Mouse (Mus musculus): Measurements from ENCODE around the gene Ndufs7. TPM values are rescaled to one million over a fixed set of nuclear protein-coding genes. Genes with fewer than 3 reads are reported as not detected.
A peak's percentile ranks its signal among the peaks of the same experiment; 100 is the strongest.

Gene Ndufs7
- total and polyA plus RNA-seq, 2 experiments from 2014 or later: 162 to 343 TPM

DNA sequence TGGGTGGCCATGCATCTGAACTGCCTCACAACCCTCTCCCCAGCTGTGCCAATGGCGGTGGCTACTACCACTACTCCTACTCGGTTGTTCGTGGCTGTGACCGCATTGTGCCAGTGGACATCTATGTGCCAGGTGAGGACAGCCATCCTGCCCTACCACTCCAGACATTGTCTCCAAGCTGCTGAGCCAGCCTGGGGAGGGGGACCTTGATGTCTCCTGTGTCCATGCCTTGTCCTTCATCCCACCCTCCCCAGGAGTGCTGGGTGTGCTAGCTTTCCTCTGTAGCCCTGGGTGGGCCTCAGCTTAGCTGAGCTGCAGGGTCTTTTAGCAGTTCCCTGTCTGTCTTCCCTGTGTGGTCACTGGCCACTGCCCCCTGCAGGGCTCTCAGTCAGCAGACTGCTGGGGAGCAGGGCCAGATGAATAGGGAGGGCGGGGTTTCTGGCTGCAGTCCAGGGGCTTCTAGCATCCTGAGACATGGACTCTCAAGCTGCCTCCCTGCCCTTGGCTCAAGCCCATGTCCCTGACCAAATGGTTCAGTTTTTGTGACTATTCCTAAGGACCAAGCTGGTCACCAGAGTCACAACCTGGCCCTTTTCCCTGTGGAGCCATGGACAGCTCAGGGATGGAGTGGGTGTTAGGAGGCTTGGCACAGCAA lies 7.1 kb downstream of the Ndufs7 start:
- TF ChIP-seq CTCF (IDR thresholded peaks at IDR 0.05; ENCODE audit: low read depth): no peak; the same call in 1 of the 2 replicates
- Histone ChIP-seq H3K4me1 (ENCODE audit: insufficient read depth) (0 out of 2 replicates have a peak, but pooled peaks cover 8% of the 10 kb centered on the region), H3K4me3 (ENCODE audit: low read depth, low read length) (no peak overlapping the region), H3K9ac (no peak overlapping the region), H3K27me3 (ENCODE audit: insufficient read depth, low read length) (no peaks in the 10 kb centered on the region), H3K4me2 (ENCODE audit: low read depth) (no peak overlapping the region), H3K36me3 (ENCODE audit: insufficient read depth) (peaks cover 51% of the 10 kb centered on the region), H3K9me3 (ENCODE audit: low read length) (no peaks in the 10 kb centered on the region), H3K27ac (ENCODE audit: low read depth, low read length) (no peak overlapping the region)
- ATAC-seq (no peak), DNase-seq (no peak)
- WGBS: 81% methylated on average over 5 of the region's 5 CpGs

DNA sequence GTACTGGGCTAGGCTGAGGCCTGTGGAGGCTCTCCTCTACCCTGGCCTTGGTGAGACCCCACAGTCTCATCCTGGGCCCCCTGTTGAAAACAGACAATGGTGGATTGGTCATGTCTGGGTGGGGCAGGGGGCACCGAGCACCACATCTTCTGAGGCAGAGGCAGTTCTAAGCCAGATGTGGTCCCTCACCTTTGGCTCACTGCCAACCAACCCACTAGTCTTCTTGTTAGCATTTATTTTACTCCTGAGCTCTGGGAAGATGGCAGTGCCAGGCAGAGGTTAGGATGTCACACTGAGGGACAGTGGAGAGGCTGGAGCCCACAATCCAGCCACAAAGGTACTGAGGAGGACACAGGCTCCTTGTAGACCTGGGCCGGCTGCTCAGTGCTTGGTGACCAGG lies 9.0 kb downstream of the Ndufs7 start:
- Histone ChIP-seq H3K4me2 (ENCODE audit: low read depth) (no peak overlapping the region), H3K4me1 (ENCODE audit: insufficient read depth) (0 out of 2 replicates have a peak, but pooled peaks cover 8% of the 10 kb centered on the region), H3K27ac (ENCODE audit: low read depth, low read length) (no peak overlapping the region), H3K9ac (no peak overlapping the region), H3K27me3 (ENCODE audit: insufficient read depth, low read length) (no peaks in the 10 kb centered on the region), H3K36me3 (ENCODE audit: insufficient read depth) (peaks cover 47% of the 10 kb centered on the region), H3K4me3 (ENCODE audit: low read depth, low read length) (no peak overlapping the region), H3K9me3 (ENCODE audit: low read length) (no peaks in the 10 kb centered on the region)
- WGBS: 83% methylated on average over 2 of the region's 2 CpGs
- TF ChIP-seq CTCF (IDR thresholded peaks at IDR 0.05; ENCODE audit: low read depth): no peak
- ATAC-seq: no peak
- DNase-seq: no peak

DNA sequence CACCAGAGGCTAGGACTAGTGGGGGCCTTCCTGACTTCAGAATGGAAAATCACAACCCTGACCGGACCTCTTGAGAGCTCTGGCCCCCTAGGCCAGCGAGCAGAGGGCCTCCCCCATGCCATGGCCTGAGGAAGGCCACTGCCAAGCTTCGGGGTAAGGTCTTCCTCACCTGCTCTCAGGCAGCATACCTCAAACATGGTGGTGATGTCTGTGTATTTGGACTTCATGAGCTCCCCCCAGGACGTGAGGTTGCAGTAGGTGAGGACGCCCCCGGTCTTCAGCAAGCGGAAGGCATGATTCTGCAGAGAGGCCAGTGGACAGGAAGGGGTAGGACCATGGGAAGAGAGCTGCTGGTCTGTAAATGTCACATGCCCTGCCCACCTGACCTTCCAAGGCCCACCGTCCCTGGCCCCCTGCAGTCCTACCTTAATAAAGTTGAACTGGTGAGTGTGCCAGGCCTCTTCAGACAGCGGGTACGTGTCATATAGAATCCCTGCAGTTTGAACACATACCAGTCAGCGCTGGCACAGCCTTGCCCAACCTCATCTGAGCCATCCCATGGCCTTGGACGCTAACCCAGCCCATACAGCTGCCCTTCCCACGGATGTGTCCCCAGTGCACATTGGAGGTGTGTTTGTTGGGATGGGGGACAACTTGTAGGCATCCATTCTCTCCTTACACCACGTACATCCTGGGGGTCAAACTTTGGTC lies 10.0 kb downstream of the Ndufs7 start:
- H3K27me3 ChIP-seq (ENCODE audit: insufficient read depth, low read length): no peaks in the 10 kb centered on the region
- no peak overlapping the region for H3K9ac ChIP-seq
- DNase-seq (no peak), ATAC-seq (no peak)
- no peaks in the 10 kb centered on the region for H3K9me3 ChIP-seq (ENCODE audit: low read length)
- TF ChIP-seq CTCF (IDR thresholded peaks at IDR 0.05; ENCODE audit: low read depth): no peak
- no peak overlapping the region for H3K4me3 ChIP-seq (ENCODE audit: low read depth, low read length)
- no peak overlapping the region for H3K4me2 ChIP-seq (ENCODE audit: low read depth)
- H3K36me3 ChIP-seq (ENCODE audit: insufficient read depth): peaks cover 38% of the 10 kb centered on the region
- H3K4me1 ChIP-seq (ENCODE audit: insufficient read depth): 0 out of 2 replicates have a peak, but pooled peaks cover 8% of the 10 kb centered on the region
- H3K27ac ChIP-seq (ENCODE audit: low read depth, low read length): no peak overlapping the region
- WGBS: 94% methylated on average over 14 of the region's 14 CpGs

DNA sequence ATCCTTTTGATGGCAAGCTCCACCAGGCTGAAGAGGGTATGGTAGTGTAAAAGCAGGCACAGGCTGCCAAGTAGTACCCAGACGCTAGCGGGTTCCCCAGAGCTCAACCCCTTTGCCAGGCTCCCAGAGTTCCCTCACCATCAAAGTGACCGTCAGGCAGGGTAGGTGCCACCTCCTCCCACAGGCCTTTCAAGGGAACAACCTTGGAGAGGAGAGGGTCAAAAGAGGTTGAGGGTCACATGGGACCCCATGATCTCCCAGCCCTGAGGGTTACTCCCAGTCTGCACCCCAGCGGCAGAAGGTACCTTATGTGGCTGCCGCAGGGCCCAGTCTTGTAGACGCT lies 10.5 kb downstream of the Ndufs7 start:
- Histone ChIP-seq H3K4me2 (ENCODE audit: low read depth) (peak overlapping the region; percentile 79; the same call in 1 of the 2 replicates), H3K36me3 (ENCODE audit: insufficient read depth) (peaks cover 33% of the 10 kb centered on the region), H3K4me3 (ENCODE audit: low read depth, low read length) (no peak overlapping the region), H3K27ac (ENCODE audit: low read depth, low read length) (no peak overlapping the region), H3K9me3 (ENCODE audit: low read length) (no peaks in the 10 kb centered on the region), H3K4me1 (ENCODE audit: insufficient read depth) (0 out of 2 replicates have a peak, but pooled peaks cover 8% of the 10 kb centered on the region), H3K9ac (no peak overlapping the region), H3K27me3 (ENCODE audit: insufficient read depth, low read length) (no peaks in the 10 kb centered on the region)
- ATAC-seq (no peak), DNase-seq (no peak)
- no peak for TF ChIP-seq CTCF (IDR thresholded peaks at IDR 0.05; ENCODE audit: low read depth)
- WGBS: 65% methylated on average over 6 of the region's 6 CpGs

DNA sequence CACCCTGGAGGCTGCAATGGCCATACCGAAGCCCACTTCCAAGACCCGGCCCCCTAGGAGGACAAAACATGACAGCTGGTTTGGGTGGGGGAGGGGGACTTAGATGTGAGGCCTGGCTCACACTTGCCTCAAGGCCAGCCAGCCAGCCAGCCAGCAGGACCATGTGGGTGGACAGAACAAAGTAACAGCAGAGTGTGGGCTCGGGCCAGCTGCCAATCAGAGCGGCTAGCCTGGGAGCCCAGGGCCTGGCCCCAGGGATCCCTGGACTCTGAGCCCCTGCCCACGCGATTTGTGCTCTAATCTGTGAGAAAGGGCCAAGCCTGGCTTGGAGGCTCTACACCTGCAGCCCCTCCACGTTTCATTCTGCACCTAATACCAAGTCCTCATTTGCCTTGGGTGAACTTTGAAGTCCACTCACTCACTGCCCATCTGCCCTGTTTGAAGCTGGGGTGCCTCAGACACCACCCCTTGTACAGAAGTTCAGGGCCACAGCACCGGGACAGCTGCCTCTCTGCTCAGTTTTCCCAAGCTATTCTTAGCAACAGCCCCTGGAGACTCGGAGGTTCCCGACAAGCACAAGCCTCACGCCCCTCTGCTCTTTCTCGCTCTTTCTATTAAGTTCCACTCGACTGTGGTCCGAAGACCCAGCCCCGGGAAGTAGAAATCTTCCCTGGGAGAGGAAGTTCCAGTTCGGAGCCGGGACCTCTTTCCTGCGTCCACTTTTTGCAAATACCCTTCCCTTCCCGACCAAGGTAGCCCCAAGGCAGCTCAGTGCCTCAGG lies 11.1 kb downstream of the Ndufs7 start:
- TF ChIP-seq CTCF (IDR thresholded peaks at IDR 0.05; ENCODE audit: low read depth): no peak
- peak overlapping the region; percentile 79 for H3K4me2 ChIP-seq (ENCODE audit: low read depth)
- no peaks in the 10 kb centered on the region for H3K27me3 ChIP-seq (ENCODE audit: insufficient read depth, low read length)
- peak overlapping the region; percentile 47 for H3K9ac ChIP-seq
- peak overlapping the region; percentile 79 for H3K27ac ChIP-seq (ENCODE audit: low read depth, low read length)
- no peaks in the 10 kb centered on the region for H3K9me3 ChIP-seq (ENCODE audit: low read length)
- ATAC-seq (no peak), DNase-seq (peak; percentile 42)
- H3K4me3 ChIP-seq (ENCODE audit: low read depth, low read length): peak overlapping the region; percentile 40
- H3K4me1 ChIP-seq (ENCODE audit: insufficient read depth): 0 out of 2 replicates have a peak, but pooled peaks cover 8% of the 10 kb centered on the region
- peaks cover 26% of the 10 kb centered on the region for H3K36me3 ChIP-seq (ENCODE audit: insufficient read depth)
- WGBS: 6% methylated on average over 19 of the region's 19 CpGs

- 1% methylated on average over 45 of the region's 49 CpGs for whole genome bisulfite sequencing
- Histone ChIP-seq H3K27me3 (ENCODE audit: insufficient read depth, low read length) (no peaks in the 10 kb centered on the region), H3K27ac (ENCODE audit: low read depth, low read length) (peak within 1 kb of the TSS; percentile 79), H3K36me3 (ENCODE audit: insufficient read depth) (peaks cover 18% of the 10 kb centered on the region), H3K9ac (peak within 1 kb of the TSS; percentile 47), H3K9me3 (ENCODE audit: low read length) (no peaks in the 10 kb centered on the region), H3K4me3 (ENCODE audit: low read depth, low read length) (peak within 1 kb of the TSS; percentile 40), H3K4me1 (ENCODE audit: insufficient read depth) (peaks cover 8% of the 10 kb centered on the region; the same call in 1 of the 2 replicates), H3K4me2 (ENCODE audit: low read depth) (peak within 1 kb of the TSS; percentile 79)
- DNase-seq (peak; percentile 93), ATAC-seq (peak; percentile 75)
- TF ChIP-seq CTCF (IDR thresholded peaks at IDR 0.05; ENCODE audit: low read depth): peak; percentile 4; the same call in 1 of the 2 replicates
These were observed 12.0 kb downstream of the Ndufs7 start, which contains the start of the genes Gamt and Dazap1 for GRCm38 (mm10) chr10:80260642-80261584. Gene Gamt (minus strand): TSS chr10:80261012. Gene Dazap1 (plus strand): TSS chr10:80261486.

All from forebrain, postnatal 0 days (tissue).